Mouse (Mus musculus) lung, postnatal 10 days (tissue): ENCODE measurements around the gene Cd22.
"Not testable (repeated sequence)": the region's sequence is repeated elsewhere in the genome, so short reads cannot be mapped to it uniquely, and the experiment has no call there.

ENCODE experiments used
- DNase-seq: peaks from one replicate; pipeline ENCODE4 v3.0.0; 2021

Cd22 gene

GRCm38 (mm10) chr7:30861464-30861863, 18.7 kb downstream of the Cd22 start, which contains the start of gene Ffar1:
TSS of gene Ffar1 (minus strand) at chr7:30861564.
- DNase-seq = no peak

DNA sequence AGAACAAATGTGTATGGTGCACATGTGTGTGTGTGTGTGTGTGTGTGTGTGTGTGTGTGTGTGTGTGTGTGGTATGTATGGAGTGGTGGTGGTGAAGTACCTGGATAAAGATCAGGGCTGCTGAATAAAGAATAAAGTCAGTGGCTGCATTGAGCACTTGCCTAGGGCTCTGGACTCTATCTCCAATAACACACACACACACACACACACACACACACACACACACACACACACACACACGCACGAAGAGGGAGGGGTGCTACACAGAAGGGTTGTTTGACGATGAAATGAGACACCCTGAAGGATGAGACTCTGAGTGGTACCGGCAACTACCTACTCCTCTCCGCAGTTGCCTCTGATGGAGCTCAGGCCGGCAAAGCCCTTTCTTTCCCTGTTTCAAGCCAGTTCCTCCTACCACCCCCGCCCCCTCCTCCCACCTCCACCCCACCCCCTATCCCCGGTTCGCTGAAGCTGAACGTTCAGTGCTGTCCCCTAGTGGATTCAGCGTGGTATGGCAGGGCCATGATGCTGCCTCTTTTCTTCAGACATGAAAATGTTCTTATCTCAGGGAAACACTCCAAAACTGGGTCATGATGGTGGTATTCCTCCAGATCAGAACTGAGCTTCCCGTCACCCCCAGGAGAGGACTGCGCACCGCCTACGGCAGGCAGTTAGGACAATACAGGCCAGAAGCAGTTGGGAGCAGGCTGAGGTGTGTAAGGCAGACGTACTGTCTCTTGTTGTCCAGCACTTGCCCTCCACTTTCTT, 20.3 kb downstream of the Cd22 start:
- peak; percentile 69 for DNase-seq

DNA sequence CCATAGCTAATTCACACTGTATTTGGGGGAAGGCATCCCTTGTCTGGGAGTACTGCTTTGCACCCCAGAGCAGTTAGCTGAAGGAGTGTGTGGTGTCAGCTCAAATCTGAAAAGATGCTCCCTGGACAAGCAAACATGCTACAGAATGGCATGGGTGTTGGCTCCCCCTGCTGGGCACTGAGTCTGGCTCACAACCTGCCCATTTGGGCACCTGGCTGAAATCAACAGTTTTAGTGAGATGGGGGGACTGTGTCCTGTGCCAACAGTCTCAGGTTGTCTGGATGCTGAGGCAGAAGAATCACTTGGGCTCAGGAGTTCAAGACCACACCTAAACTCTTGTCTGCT, 20.9 kb downstream of the Cd22 start:
- DNase-seq = peak; percentile 73

DNA sequence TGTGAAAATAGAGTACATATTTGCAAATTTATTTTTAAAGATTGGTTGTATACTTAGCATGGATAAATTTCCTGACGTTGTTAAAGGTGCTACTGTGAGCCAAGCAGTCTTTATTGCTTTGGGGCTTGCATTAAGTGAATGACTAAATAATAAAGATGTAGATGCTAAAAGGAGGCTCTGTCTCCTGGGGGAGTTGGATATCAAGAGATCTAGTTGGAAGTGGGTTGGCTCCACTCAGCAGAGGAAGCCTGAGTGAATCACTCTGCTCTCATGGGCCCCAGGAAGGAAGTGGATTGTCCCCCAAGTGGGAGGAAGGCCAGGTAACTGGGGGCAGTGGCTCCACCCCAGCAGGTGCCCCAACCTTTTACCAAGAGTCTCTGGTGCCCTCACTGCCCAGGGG, 22.4 kb downstream of the Cd22 start:
- no peak for DNase-seq

DNA sequence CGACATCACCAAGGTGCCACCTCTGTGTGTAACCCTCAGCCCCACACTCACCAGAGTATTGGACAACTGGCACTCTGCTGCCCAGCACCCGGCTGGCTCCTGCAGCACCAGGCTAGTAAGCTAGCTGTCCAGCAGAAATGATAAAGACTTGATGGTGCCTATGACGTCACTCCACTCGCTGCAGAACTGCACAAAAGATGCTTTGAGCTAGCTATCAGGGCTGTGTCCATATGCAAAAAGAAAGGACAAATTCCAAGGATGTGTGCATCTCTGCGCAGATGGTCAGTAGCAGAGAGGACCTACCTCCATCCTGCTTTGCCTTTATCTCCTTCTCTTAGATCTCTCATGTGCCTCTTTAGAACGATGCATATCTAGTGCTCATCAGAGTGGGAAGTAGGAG, 24.1 kb downstream of the Cd22 start, which contains the start of gene Ffar3:
TSS of gene Ffar3 (minus strand) at position 101 of the 400 bp plus-strand sequence.
- no peak for DNase-seq

- no peak for DNase-seq
Observed at GRCm38 (mm10) chr7:30851421-30851820, 28.7 kb downstream of the Cd22 start.

DNA sequence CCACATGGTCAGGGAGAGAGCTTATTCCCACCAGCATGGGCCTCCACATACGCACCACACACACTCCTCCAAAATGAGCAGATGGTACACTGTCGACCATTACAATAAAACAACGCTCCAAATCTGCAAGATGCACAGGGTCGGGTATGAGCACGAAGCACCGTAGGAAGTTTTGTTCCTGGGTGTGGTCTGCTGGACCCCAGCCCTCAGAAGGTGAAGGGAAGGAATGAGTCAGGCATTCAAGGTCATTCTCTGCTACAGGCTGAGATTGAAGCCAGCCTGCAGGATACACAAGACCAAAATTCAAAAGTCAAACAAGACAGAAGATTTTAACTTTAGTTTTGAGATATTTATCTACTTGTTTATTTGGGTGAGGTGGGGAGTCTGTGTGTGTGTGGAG, 32.2 kb downstream of the Cd22 start:
- no peak for DNase-seq

- DNase-seq = no peak
Observed at GRCm38 (mm10) chr7:30847386-30847785, 32.8 kb downstream of the Cd22 start.

GRCm38 (mm10) chr7:30846505-30847053, 33.6 kb downstream of the Cd22 start:
- no peak for DNase-seq

DNA sequence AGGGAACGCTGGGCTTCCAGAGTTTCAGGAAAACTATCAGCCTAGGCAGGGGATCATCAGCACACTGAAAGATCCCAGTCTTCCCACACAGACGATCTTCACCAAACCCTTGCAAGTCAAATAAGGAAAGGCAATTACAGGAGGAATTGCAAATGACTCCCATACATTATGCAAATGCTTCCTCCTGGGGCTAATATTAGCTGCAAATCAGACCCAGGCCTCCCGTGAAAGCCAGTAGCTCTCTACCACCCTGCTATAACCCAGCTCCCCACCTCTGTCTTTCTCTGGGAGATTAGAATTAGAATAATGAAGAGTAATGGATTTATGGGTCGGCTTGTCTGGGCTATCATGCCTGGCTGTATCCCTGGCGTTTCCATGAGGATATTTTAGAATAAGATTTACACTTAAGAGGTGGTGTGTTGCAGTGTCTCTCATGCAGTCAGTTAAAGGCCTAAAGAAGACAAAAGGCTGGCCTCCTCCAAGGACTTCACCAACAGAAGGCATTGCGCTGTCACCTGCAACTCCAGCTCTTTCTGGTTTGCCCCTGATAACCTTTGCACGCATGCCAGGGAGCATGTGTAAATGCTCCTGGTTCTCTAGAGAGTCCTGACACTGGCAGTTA, 35.4 kb downstream of the Cd22 start:
- DNase-seq = no peak

DNA sequence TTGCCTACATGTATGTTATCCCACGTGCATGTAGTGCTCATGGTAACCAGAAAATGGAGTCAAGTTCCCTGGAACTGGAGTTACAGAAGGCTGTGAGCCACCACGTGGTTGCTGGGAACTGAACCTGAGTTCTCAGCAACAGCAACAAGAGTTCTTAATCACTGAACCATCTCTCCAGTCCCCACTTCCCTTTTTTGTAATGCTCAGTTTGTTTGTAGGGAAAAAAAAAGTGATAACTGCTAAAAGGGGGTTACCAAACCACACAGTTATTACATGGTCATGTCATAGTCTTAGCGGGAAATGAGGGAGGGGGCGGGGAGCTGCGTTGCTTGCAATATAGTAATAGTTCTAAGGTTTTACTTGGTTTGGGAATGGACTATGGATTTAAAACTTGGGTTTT, 38.0 kb downstream of the Cd22 start:
- no peak for DNase-seq

DNA sequence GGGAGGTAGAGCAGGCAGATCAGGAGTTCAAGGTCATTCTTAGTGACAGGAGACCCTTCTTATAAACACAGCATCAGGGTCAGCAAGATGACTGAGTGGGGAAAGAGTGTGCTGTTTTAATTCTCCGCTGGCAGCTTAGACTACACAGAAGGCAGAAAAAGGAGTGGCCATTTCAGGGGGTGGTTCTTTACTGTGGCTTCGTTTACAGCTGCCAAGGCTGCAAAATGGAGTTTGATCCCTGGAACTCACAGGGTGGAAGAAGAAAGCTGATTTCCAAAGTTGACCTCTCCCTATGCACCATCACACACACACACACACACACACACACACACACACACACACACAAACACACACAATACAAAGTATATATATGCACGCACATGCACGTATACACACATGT, 38.8 kb downstream of the Cd22 start:
- DNase-seq = no peak

DNA sequence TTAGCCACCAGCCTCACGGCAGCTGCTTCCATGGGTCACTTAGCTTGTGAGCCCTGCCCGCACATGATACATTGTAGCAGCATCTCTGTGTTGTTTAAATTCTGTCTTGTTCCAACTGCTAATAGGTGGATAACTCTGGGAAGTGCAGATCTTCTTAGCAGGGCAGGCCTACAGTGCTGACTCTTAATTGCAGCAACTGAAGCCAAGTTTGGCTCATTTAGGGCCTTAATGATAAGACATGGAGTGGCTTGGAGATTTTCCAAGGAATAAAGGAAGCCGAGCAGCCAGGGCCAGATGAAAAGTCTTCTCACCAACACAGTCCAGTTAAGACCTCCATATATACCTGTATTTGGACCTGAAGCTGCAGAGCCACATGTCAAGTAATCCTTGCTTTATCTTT, 39.8 kb downstream of the Cd22 start:
- DNase-seq = no peak

- no peak for DNase-seq
Observed at GRCm38 (mm10) chr7:30837277-30837676, 42.9 kb downstream of the Cd22 start.

- DNase-seq = not testable (repeated sequence)
Observed at GRCm38 (mm10) chr7:30832684-30833083, 47.5 kb downstream of the Cd22 start.

DNA sequence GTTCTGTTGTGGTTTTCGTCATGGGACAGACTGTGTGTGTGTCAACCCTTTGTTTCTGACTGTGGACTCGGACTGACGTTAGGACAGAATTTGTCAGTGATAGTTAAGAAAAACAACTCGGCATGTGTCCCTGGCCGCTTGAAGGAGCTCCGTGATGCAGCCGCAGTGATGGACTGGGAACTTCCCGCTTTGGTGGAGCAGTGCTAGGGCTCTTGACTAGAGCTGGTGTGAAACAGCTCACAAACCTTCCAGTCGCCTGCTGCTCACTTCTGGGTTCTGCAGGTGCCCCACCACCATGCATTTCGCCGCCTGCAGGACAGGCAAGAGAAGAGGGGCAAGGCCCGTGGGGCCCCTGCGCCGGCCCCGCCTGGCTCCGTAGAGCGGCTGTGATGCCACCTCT, 47.9 kb downstream of the Cd22 start:
- DNase-seq = no peak

DNA sequence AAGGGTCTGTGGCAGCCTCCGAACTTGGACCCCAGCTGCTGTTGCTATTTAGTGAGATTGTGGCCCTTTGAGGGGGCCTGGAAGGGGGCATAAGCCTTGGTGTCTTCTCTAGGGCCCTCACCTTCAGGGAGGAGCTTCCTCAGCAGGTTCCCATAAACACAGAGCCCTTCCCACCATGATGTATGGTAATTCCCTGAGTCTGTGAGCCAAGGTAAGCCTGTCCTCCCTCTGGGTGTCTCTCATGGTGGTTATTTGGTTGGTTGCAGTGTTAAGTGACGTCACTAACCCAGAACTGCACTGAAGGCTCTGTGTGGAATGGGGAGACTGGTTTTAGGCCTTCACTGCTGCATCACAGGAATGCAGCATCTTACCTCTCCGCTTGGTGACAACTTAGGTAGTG, 50.7 kb downstream of the Cd22 start:
- DNase-seq = no peak

GRCm38 (mm10) chr7:30828871-30829270, 51.3 kb downstream of the Cd22 start:
- DNase-seq = not testable (repeated sequence)

DNA sequence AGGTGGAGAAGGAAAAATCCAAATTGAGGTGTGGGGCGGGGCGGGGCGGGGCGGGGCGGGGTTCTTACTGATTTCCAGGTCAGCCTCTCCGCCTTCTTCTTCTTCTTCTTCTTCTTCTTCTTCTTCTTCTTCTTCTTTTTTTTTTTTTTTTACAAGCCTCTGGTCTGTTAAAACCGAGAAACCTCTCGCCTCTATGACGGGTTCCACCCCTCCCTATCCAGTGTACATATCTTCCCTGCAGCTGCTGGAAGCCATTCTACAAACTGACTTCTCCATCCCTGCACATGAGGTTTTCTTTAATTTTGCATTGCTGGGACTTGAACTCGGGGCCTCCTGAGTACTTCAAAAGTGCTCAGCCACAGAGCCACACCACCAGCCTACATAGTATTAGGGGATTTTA, 53.5 kb downstream of the Cd22 start:
- DNase-seq = no peak

DNA sequence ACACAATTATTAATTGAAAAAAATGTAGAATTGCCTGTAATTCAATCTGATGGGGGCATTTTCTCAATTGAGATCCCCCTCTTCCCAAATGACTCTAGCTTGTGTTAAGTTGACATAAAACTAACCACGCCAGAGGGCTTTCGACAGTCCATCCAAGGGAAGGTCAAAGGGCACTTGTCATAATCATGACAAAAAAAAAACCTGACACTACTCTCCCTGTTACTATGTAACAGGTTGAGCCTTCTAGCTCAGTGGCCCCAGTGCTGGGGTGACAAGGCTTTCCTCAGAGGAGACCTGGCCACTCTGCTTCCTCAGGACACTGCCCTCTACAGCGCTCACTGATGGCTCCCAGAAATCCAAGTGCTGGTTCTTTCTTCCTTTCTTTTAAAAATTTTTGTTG, 55.8 kb downstream of the Cd22 start:
- no peak for DNase-seq

DNA sequence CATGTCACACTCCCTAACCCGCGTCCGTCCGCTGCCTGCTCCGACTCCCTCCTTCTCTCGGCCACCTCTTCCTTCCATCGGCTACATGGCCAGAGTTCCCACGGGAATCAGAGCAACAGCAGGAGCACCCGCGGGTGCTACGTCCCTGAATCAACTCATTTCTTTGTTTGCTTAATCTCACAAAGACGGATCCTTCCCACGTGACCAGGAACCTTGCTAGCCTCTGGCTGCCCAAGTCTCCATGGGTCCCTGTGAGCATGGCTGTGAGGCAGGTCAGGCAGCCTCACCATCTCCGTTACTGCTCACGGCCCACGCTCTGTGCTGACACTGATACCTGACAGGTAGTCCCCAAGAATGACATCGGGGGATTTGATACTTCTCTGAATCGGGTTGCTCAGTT, 56.5 kb downstream of the Cd22 start, which contains the start of gene Ffar2:
TSS of gene Ffar2 (minus strand) at position 101 of the 400 bp plus-strand sequence.
- DNase-seq = no peak

- DNase-seq = no peak
Observed at GRCm38 (mm10) chr7:30821532-30821931, 58.6 kb downstream of the Cd22 start.

DNA sequence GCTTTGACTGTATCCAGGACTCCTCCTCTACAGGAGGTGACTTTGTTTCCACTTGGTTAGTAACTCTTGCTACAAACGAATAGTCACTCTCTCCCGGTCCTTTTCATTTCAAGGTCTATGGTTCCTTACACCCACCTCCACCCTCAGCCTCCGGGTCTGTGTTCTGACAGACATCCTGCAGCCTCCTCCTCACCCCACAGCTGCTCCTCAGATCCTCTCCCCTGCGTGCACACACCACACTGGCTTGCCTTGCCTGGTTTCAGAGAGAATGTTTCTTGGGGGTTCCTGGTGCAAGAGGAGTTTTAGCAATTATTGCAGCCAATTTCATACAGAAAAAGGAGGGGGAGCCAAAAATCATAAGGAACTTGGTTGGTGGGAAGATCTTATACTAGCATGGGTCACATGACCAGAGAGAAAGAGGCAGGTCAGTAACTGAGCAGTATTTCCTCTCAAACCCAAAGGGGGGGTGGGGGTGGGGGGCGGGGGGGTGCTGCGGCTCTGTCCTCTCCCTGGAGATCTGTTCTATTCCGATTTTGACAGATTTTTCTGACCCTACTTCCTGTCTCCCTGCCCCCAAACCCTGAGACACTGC, 59.2 kb downstream of the Cd22 start:
- DNase-seq = no peak

- no peak for DNase-seq
Observed at GRCm38 (mm10) chr7:30820131-30820530, 60.0 kb downstream of the Cd22 start.
